Mouse (Mus musculus): ENCODE results near the gene Sun1.

DNA sequence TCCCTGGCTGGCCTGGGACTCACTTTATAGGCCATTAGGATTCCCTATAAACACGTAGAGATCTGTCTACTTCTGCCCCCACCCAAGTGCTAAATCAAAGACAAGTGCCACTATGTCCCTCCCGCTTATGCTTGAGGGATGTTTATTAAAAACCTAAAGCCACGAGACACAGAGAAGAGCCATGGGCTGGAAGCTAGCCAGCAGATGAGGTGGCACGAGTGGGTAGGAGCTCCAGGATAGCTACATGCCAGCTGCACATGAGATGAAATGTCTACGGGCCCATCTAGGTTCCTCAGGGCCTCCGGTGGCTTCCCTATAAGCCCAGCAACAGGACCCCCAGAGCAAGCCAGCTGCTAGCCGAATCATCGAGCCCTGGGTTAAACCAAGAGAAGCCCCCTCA lies 76.8 kb downstream of the Sun1 start:
- TF ChIP-seq CTCF (IDR thresholded peaks at IDR 0.05; ENCODE audit: borderline replicate concordance, insufficient read depth, low read depth, low read length) (no peak), POLR2A (IDR thresholded peaks at IDR 0.05; ENCODE audit: borderline replicate concordance, insufficient read depth, low read length) (no peak)

Data from cerebellum, adult 2 months (tissue).